Mouse (Mus musculus): ENCODE measurements around the gene Sdhd. TPM values are rescaled to one million over a fixed set of nuclear protein-coding genes. Genes with fewer than 3 reads are reported as not detected.

The Sdhd gene
- total and polyA plus RNA-seq, 3 experiments = 340 to 375 TPM; not detected in 1

- Histone ChIP-seq H3K27me3 (ENCODE audit: control insufficient read depth in 1 of 2, insufficient read depth in 2 of 2, low read length in 2 of 2) (peaks cover 21 to 25% of the 10 kb centered on the region in 2 experiments), H3K79me2 (ENCODE audit: control insufficient read depth, insufficient read depth, low read length, poor library complexity) (no peaks in the 10 kb centered on the region), H3K36me3 (ENCODE audit: control insufficient read depth in 1 of 2, insufficient read depth in 2 of 2, low read length in 2 of 2) (no peaks in the 10 kb centered on the region), H3K9ac (ENCODE audit: control insufficient read depth, low read depth, low read length, poor library complexity, severe bottlenecking) (no peak overlapping the region), H3K4me1 (ENCODE audit: control insufficient read depth in 1 of 2, insufficient read depth in 2 of 2, low read length in 2 of 2) (no peaks in the 10 kb centered on the region), H3K9me3 (replicated peaks; ENCODE audit: insufficient read depth, low read length) (no peaks in the 10 kb centered on the region), H3K27ac (ENCODE audit: control insufficient read depth, low read depth, low read length) (no peak overlapping the region), H3K4me3 (ENCODE audit: control insufficient read depth in 1 of 2, insufficient read depth in 1 of 2, low read depth in 2 of 2, low read length in 2 of 2) (no peak overlapping the region)
- TF ChIP-seq USF1 (IDR thresholded peaks at IDR 0.05; ENCODE audit: low read depth, low read length) = no peak
- TF ChIP-seq RCOR1 (IDR thresholded peaks at IDR 0.05; ENCODE audit: low read depth, low read length) = no peak
- no peak for TF ChIP-seq ZNF384 (IDR thresholded peaks at IDR 0.05; ENCODE audit: low read depth, low read length)
- no peak for TF ChIP-seq CHD2 (IDR thresholded peaks at IDR 0.05; ENCODE audit: low read length)
- no peak for TF ChIP-seq EP300 (IDR thresholded peaks at IDR 0.05; ENCODE audit: low read depth in 1 of 2, low read length in 2 of 2)
- TF ChIP-seq ZKSCAN1 (IDR thresholded peaks at IDR 0.05; ENCODE audit: low read depth, low read length) = no peak
- no peak for DNase-seq (ENCODE audit: low read depth, low spot score)
Measured at GRCm38 (mm10) chr9:50580370-50580769, 23.2 kb downstream of the Sdhd start.

GRCm38 (mm10) chr9:50569599-50570525 is 33.8 kb downstream of the Sdhd start:
- H3K27ac ChIP-seq (ENCODE audit: control insufficient read depth, low read depth, low read length) = no peak overlapping the region
- peak; percentile 19 for DNase-seq (ENCODE audit: low read depth, low spot score)
- no peaks in the 10 kb centered on the region for H3K79me2 ChIP-seq (ENCODE audit: control insufficient read depth, insufficient read depth, low read length, poor library complexity)
- TF ChIP-seq RAD21 (IDR thresholded peaks at IDR 0.05; ENCODE audit: low read depth, low read length) = no peak
- no peak for TF ChIP-seq MAX (IDR thresholded peaks at IDR 0.05; ENCODE audit: low read length)
- no peak for TF ChIP-seq USF2 (IDR thresholded peaks at IDR 0.05; ENCODE audit: borderline replicate concordance in 1 of 2, insufficient read depth in 1 of 2, low read depth in 1 of 2, low read length in 2 of 2)
- no peak for TF ChIP-seq NELFE (IDR thresholded peaks at IDR 0.05; ENCODE audit: low read depth, low read length)
- no peak for TF ChIP-seq SIN3A (IDR thresholded peaks at IDR 0.05; ENCODE audit: low read length)
- TF ChIP-seq NRF1 (IDR thresholded peaks at IDR 0.05; ENCODE audit: insufficient read depth, low read depth, low read length, poor library complexity, severe bottlenecking) = no peak
- TF ChIP-seq UBTF (IDR thresholded peaks at IDR 0.05; ENCODE audit: borderline replicate concordance, insufficient read depth, low read depth, low read length) = no peak
- TF ChIP-seq MEF2A (IDR thresholded peaks at IDR 0.05; ENCODE audit: extremely low read depth, insufficient replicate concordance, low read depth, low read length, poor library complexity, severe bottlenecking) = no peak
- no peak for TF ChIP-seq ZMIZ1 (IDR thresholded peaks at IDR 0.05; ENCODE audit: low read depth, low read length)
- TF ChIP-seq ETS1 (IDR thresholded peaks at IDR 0.05; ENCODE audit: low read depth, low read length) = no peak
- TF ChIP-seq ZKSCAN1 (IDR thresholded peaks at IDR 0.05; ENCODE audit: low read depth, low read length) = no peak
- no peak for TF ChIP-seq CTCF (IDR thresholded peaks at IDR 0.05 in 2 of 3, conservative IDR thresholded peaks at IDR 0.05 in 1 of 3; ENCODE audit: control insufficient read depth in 1 of 3, insufficient read depth in 1 of 3, low read depth in 2 of 3, low read length in 3 of 3, poor library complexity in 1 of 3, severe bottlenecking in 1 of 3)
- TF ChIP-seq ZC3H11A (IDR thresholded peaks at IDR 0.05; ENCODE audit: low read depth, low read length) = no peak
- no peak for TF ChIP-seq TBP (IDR thresholded peaks at IDR 0.05; ENCODE audit: low read depth, low read length)
- TF ChIP-seq TAL1 (IDR thresholded peaks at IDR 0.05; ENCODE audit: low read length) = no peak
- no peak for TF ChIP-seq KAT2A (conservative IDR thresholded peaks at IDR 0.05; ENCODE audit: low read depth, low read length)
- TF ChIP-seq SMC3 (IDR thresholded peaks at IDR 0.05; ENCODE audit: low read depth, low read length) = no peak
- no peak for TF ChIP-seq EP300 (IDR thresholded peaks at IDR 0.05; ENCODE audit: low read depth in 1 of 2, low read length in 2 of 2)
- no peak for TF ChIP-seq TCF12 (IDR thresholded peaks at IDR 0.05; ENCODE audit: low read depth, low read length)
- TF ChIP-seq GATA1 (IDR thresholded peaks at IDR 0.05; ENCODE audit: low read depth, low read length) = no peak
- no peaks in the 10 kb centered on the region for H3K36me3 ChIP-seq (ENCODE audit: control insufficient read depth in 1 of 2, insufficient read depth in 2 of 2, low read length in 2 of 2)
- no peak overlapping the region for H3K4me3 ChIP-seq (ENCODE audit: control insufficient read depth in 1 of 2, insufficient read depth in 1 of 2, low read depth in 2 of 2, low read length in 2 of 2)
- no peaks in the 10 kb centered on the region for H3K9me3 ChIP-seq (replicated peaks; ENCODE audit: insufficient read depth, low read length)
- no peak overlapping the region for H3K9ac ChIP-seq (ENCODE audit: control insufficient read depth, low read depth, low read length, poor library complexity, severe bottlenecking)
- no peaks in the 10 kb centered on the region for H3K4me1 ChIP-seq (ENCODE audit: control insufficient read depth in 1 of 2, insufficient read depth in 2 of 2, low read length in 2 of 2)
- peaks cover 0 to 5% of the 10 kb centered on the region in 2 experiments; a peak in 2 of 4 replicates for H3K27me3 ChIP-seq (ENCODE audit: control insufficient read depth in 1 of 2, insufficient read depth in 2 of 2, low read length in 2 of 2)

Measured in MEL (cell line).